Mouse (Mus musculus) common myeloid progenitor, adult 5-6 weeks (primary cell): ENCODE measurements around the gene Epb41l5. TPM values are rescaled to one million over a fixed set of nuclear protein-coding genes. Genes with fewer than 3 reads are reported as not detected.

Source experiments
- ATAC-seq: replicated peaks from 2 replicates; pipeline ENCODE4 v1.8.0; 2016; ENCODE audit warnings: low read depth, mild to moderate bottlenecking, moderate TSS enrichment, inconsistent platforms; ENCODE audit not compliant: poor library complexity, severe bottlenecking
- total RNA-seq: library from RNA; stranded (forward); fragments of 200-1000, 187-1606 nt; gene quantifications from 2 replicates; pipeline ENCODE4 v1.2.3, GENCODE M21; 2017

Epb41l5 gene
- total RNA-seq, 1 experiment from 2014 or later: 2.1 TPM

- ATAC-seq: no peak
Measured at GRCm38 (mm10) chr1:119537651-119538050, 111.1 kb downstream of the Epb41l5 start.

DNA sequence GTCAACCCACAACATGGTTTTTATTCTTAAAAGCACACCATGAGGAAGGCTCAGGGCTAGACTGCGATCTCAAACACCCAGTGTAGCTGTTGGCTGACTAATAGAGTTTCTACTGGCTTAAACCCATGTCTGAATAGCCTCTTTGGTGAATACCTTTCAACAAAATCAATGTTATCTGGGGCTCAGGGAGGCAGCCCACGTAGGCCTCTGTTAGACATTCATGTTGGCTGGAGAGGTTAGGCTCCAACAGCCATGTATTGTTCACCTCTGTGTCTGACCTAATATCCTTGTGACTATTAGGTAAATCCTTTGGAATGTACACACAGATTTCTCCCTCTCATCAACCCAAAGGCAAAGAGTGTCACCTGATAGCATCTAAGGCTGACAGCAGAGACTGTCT, 112.7 kb downstream of the Epb41l5 start:
- no peak for ATAC-seq

DNA sequence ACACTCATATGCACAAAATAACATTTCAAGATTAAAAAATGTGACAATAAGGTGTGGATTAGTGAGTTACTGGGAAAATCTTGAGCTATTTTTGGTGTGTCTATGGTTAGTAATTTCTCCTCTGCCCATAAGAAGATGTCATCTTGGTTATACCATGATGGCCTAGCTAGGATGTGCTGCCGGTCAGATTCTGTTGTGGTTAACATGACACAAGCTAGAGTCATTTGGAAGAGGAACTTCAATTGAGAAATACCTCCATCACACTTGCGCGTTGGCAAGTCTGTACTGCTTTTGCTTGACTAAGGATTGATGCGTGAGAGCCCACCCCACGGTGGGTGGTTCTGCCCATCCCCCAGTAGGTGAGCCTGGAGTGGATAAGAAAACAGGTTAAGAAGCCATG, 114.5 kb downstream of the Epb41l5 start:
- ATAC-seq: peak; percentile 82

DNA sequence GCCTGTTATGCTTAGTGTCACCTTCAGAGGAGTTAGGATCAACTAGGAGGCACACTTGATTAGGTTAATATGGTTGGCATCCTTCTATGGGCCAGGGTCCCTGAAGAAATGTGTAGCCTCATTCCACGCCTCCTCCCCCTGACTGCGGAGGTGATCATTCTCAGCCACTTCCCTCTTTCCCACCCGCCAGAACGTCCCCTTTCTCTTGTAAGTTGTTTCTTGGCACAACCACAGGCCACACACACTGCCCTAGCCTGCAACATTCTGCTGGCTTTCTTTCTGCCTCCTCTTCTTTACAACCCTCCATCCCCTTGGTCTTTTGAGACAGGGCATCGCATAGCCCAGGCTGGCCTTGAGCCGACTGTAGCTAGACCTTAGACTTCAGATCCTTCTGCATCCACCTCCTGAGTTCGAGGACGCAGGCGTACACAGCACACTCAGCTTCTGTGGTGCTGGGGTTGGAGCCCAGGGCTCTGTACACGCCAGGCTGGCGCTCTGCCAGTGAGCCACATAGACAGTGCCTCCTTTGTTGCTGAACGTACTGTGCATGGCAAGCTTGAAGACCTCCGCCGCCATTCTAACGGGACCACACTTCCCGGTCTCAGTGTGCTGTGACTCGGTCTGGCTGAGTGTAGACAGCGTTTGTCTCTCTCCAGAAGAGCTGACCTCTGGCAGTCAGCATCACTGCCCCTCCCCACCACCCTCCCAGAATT, 115.6 kb downstream of the Epb41l5 start:
- ATAC-seq: peak; percentile 70

- ATAC-seq: no peak
Measured at GRCm38 (mm10) chr1:119532165-119532564, 116.6 kb downstream of the Epb41l5 start.

- ATAC-seq: no peak
Measured at GRCm38 (mm10) chr1:119530941-119531340, 117.9 kb downstream of the Epb41l5 start.

DNA sequence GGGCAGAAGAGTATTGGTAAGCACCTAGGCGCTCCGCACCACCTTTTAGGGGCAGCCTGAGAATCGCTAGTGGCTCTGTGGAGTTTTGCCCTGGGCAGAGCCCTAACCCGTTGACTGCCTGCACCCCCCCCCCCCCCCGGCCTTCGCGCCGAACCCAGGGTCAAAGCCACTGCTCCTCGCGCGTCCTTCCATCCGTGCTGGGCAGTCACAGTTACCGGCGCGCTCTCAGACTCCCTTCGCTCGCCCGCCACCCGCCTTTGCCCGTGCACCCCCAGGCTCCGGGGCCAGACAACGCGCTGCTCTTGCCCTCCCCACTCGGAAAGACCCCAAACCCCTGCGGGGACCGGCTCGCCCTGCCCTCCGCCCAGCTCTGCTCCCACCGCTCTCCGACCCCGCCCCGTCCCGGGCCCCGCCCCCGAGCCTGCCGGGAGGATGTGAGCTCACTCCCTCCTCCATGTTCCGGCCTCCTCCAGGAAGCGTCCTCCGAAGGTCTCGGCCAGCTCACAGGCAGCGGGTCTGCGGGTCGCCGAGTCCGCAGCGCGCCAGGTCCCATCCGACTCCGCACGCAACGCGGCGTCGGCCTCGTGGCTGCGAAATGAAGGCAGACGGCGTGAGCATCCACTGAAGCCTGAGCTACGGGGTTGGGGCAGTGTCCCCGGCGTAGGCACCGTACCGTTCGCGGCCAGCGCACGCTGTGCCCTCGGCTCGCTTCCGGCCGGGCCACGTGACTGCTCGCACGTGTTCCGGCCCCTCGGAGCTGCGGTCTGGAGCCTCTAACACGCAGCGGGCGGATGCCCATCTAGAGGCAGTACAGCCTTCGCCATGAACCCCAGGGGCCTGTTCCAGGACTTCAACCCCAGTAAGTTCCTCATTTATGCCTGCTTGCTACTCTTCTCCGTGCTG, 122.9 kb downstream of the Epb41l5 start, which contains the start of gene Tmem185b:
Gene Tmem185b (plus strand): TSS at position 472 of the 903 bp plus-strand sequence.
- ATAC-seq: peak; percentile 79

GRCm38 (mm10) chr1:119525004-119525444, 123.8 kb downstream of the Epb41l5 start:
- ATAC-seq: peak; percentile 20; the same call in 1 of the 2 replicates

DNA sequence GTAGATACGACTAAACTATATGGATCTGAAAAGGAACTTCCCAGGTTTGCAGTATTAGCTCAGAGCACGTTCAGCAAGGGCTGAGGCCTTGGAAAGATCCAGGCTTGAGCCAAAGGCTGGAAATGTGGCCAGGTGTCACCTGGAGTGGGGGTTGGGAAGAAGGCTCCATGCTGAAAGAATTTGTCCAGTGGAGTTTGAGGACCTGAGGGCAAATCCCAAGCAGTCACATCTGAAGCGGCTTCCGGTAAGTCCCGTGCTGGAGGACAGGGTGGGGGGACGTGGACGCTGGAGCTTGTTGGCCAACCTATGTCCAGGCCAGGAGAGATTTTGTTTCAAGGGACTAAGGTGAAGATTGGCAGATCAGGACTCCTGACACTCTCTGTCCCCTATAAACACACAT, 125.0 kb downstream of the Epb41l5 start:
- no peak for ATAC-seq

GRCm38 (mm10) chr1:119523369-119523768, 125.4 kb downstream of the Epb41l5 start:
- no peak for ATAC-seq

DNA sequence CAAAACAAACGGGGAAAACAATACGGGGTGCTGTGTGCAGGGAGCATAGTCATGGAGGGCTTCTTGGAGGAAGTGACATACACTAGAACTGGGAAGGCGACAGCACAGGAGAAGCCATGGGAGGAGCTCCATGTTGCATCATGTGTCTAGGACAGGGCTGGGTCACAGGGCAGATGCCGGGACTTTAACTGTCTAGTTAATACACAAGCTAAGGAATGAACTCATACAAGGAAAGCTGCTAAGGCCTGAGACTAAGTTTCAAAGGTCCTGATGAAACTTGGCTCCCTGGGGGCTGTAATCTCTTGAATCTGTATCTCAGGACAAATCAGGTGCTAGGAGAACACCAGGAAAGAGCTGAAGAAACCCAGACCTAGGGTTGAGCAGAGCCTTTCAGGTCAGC, 126.1 kb downstream of the Epb41l5 start:
- ATAC-seq: no peak

GRCm38 (mm10) chr1:119521681-119522080, 127.1 kb downstream of the Epb41l5 start:
- no peak for ATAC-seq

- ATAC-seq: no peak
Measured at GRCm38 (mm10) chr1:119521029-119521428, 127.8 kb downstream of the Epb41l5 start.

DNA sequence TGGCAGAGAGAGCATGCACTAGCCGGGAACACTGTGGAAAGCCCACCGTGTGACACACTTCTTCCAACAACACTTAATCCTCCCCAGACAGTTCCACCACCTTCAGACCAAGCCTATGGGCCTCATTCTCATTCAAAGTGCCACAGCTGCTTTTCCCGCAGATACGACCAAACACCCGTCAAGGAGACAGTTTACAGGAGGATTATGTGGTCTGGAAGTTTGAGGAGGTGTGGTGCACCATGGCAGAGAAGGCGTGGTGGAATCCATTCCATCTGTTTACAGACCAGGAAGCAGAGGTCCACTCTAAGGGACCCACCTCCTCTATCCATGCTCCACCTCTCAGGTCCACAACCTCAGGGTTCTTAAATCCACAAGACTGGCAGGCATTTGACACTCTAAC, 129.5 kb downstream of the Epb41l5 start:
- ATAC-seq: no peak

DNA sequence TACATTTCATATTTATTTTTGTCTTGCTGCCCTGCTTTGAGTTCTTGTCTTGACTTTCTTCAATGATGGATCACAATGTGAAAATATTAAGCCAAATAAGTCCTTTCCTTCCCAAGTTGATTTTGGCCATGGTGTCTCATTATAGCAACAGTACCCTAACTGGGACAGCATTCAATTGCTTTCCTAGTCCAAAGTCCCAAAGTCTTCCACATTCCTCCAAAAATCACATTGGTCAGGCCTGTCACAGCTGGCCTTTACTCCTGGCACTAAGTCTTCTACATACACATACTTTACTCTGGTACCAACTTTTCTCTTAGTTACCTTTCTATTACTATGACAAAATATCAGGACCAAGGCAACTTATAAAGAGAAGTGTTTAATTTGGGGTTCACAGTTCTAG, 130.0 kb downstream of the Epb41l5 start:
- ATAC-seq: no peak

DNA sequence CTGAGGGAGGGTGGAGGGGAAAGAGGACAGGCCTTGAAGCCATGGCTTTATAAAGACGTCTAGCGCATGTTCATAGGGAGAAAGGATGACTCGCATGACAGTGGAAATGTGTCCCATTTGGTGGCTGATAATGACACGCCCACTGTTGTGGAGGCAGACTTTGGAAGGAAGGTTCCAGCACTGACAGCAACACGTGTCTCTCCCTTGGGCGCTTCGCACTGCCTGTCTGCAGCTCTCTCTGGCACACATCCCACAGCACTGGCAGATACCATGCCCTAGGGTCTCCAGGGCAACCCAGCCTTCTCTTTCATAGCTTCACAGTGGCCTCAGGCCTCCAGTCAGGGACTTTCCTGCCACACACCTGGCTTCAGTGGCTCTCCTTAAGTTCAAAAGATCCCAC, 130.7 kb downstream of the Epb41l5 start:
- ATAC-seq: 0 out of 2 replicates have a peak, but pooled peaks have one; percentile 15

DNA sequence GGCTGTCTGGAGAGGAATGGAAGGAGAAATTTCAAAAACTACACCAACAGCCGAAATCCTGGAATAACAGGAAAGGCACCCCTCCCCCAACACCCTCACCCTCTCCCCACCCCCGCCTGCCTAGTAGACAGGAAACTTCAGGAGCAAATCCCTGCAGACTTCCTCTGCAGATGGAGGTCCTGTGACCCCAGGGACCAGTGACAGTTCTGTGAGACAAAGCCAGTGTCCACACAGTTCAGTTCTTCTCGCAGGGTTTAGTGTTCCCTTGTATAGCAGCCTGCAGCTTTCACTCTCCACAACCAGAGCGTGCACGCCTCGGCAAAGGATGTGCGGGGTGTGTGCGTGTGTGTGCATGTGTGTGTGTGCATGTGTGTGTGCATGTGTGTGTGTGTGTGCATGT, 137.9 kb downstream of the Epb41l5 start:
- no peak for ATAC-seq

DNA sequence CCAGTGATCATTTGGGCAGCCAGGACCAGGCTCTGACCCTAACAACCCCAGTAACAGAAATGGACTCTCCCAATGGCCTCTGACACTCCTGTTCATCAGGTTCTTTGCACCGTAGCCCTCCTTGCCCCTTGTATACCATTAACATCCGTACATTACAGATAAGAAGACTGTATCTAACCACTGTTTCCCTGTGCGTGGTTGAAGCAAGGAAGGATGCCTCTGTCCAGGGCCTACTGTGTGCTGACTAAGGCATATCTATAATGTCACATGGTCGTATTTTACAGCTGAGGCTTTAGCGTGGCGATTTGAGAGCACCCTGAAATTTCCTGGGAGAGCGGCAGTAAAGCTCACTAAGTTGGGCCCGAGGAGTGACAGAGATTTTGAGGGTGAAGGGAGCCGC, 138.4 kb downstream of the Epb41l5 start:
- peak; percentile 42 for ATAC-seq

GRCm38 (mm10) chr1:119509474-119509873, 139.3 kb downstream of the Epb41l5 start:
- ATAC-seq: no peak

DNA sequence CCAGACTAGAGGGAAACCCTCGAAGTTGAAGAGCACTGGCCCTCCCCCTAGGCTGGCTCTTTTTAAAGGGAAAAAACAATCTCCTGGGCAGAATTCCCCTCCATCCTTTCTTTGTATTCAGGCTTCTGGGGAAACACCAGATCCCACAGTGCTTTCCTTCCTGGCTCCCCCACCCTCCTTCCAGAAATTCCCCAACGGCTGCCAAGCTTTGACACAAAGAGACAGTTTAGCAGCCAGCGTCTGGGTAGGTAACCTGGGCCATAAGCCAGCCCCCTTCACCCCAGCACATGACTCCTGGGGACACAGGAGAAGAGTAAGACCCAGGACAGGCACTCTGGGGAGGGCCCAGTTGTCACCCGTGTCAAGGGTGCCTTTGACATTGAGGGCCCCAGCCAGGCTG, 140.3 kb downstream of the Epb41l5 start:
- ATAC-seq: no peak

DNA sequence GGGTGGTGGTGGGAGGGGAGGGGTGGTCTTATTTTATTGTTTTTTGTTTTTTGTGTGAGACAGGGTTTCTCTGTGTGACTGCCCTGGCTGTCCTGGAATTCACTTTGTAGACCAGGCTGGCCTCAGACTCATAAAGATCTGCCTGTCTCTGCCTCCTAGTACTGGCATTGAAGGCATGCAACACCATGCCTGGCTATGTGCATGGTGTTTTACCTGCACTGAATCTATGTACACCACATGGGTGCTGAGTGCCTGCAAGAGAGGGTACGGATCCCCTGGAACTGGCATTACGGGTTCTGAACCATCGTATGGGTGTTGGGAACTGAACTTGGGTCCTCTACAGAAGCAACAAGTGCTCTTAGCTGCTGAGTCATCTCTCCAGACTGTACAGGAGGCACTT, 142.8 kb downstream of the Epb41l5 start:
- ATAC-seq: no peak
